Mouse (Mus musculus): Measurements from ENCODE around the gene Lnpk. TPM values are rescaled to one million over a fixed set of nuclear protein-coding genes. Genes with fewer than 3 reads are reported as not detected.

The Lnpk gene
- total RNA-seq (2017), result 44.5 and 49.9 TPM in 2 replicates

- ATAC-seq (replicated peaks; ENCODE audit: low read depth, poor library complexity, severe bottlenecking), result peak; percentile 94
Measured at GRCm38 (mm10) chr2:74578843-74579489, at the start of gene Lnpk. Gene Lnpk (minus strand): TSS chr2:74579435.

GRCm38 (mm10) chr2:74620368-74620767, 41.1 kb upstream of the Lnpk start:
- ATAC-seq (replicated peaks; ENCODE audit: low read depth, poor library complexity, severe bottlenecking), result no peak

- ATAC-seq (replicated peaks; ENCODE audit: low read depth, poor library complexity, severe bottlenecking), result no peak
Measured at GRCm38 (mm10) chr2:74619676-74620246, 40.5 kb upstream of the Lnpk start.

GRCm38 (mm10) chr2:74617706-74618105, 38.5 kb upstream of the Lnpk start:
- no peak for ATAC-seq (replicated peaks; ENCODE audit: low read depth, poor library complexity, severe bottlenecking)

GRCm38 (mm10) chr2:74611406-74611805, 32.2 kb upstream of the Lnpk start:
- ATAC-seq (replicated peaks; ENCODE audit: low read depth, poor library complexity, severe bottlenecking), result no peak

GRCm38 (mm10) chr2:74609350-74609749, 30.1 kb upstream of the Lnpk start:
- peak; percentile 94 for ATAC-seq (replicated peaks; ENCODE audit: low read depth, poor library complexity, severe bottlenecking)

GRCm38 (mm10) chr2:74606087-74606760, 27.0 kb upstream of the Lnpk start:
- ATAC-seq (replicated peaks; ENCODE audit: low read depth, poor library complexity, severe bottlenecking), result peak; percentile 97

GRCm38 (mm10) chr2:74604011-74604410, 24.8 kb upstream of the Lnpk start:
- ATAC-seq (replicated peaks; ENCODE audit: low read depth, poor library complexity, severe bottlenecking), result no peak

- no peak for ATAC-seq (replicated peaks; ENCODE audit: low read depth, poor library complexity, severe bottlenecking)
Measured at GRCm38 (mm10) chr2:74602483-74602882, 23.2 kb upstream of the Lnpk start.

GRCm38 (mm10) chr2:74597169-74597568, 17.9 kb upstream of the Lnpk start:
- ATAC-seq (replicated peaks; ENCODE audit: low read depth, poor library complexity, severe bottlenecking), result 0 out of 2 replicates have a peak, but pooled peaks have one; percentile 15

GRCm38 (mm10) chr2:74596094-74596493, 16.9 kb upstream of the Lnpk start:
- ATAC-seq (replicated peaks; ENCODE audit: low read depth, poor library complexity, severe bottlenecking), result no peak

- ATAC-seq (replicated peaks; ENCODE audit: low read depth, poor library complexity, severe bottlenecking), result peak; percentile 66
Measured at GRCm38 (mm10) chr2:74578146-74578842, 941 bp downstream of the Lnpk start.

GRCm38 (mm10) chr2:74570390-74570789, 8.8 kb downstream of the Lnpk start:
- ATAC-seq (replicated peaks; ENCODE audit: low read depth, poor library complexity, severe bottlenecking), result no peak

GRCm38 (mm10) chr2:74559822-74560221, 19.4 kb downstream of the Lnpk start:
- no peak for ATAC-seq (replicated peaks; ENCODE audit: low read depth, poor library complexity, severe bottlenecking)

GRCm38 (mm10) chr2:74559092-74559491, 20.1 kb downstream of the Lnpk start:
- no peak for ATAC-seq (replicated peaks; ENCODE audit: low read depth, poor library complexity, severe bottlenecking)

- ATAC-seq (replicated peaks; ENCODE audit: low read depth, poor library complexity, severe bottlenecking), result no peak
Measured at GRCm38 (mm10) chr2:74557451-74557850, 21.8 kb downstream of the Lnpk start.

- ATAC-seq (replicated peaks; ENCODE audit: low read depth, poor library complexity, severe bottlenecking), result no peak
Measured at GRCm38 (mm10) chr2:74551929-74552328, 27.3 kb downstream of the Lnpk start.

GRCm38 (mm10) chr2:74548306-74548705, 30.9 kb downstream of the Lnpk start:
- no peak for ATAC-seq (replicated peaks; ENCODE audit: low read depth, poor library complexity, severe bottlenecking)

- ATAC-seq (replicated peaks; ENCODE audit: low read depth, poor library complexity, severe bottlenecking), result no peak
Measured at GRCm38 (mm10) chr2:74508302-74508701, 70.9 kb downstream of the Lnpk start.

- ATAC-seq (replicated peaks; ENCODE audit: low read depth, poor library complexity, severe bottlenecking), result no peak
Measured at GRCm38 (mm10) chr2:74506439-74506838, 72.8 kb downstream of the Lnpk start.

- no peak for ATAC-seq (replicated peaks; ENCODE audit: low read depth, poor library complexity, severe bottlenecking)
Measured at GRCm38 (mm10) chr2:74500307-74500706, 78.9 kb downstream of the Lnpk start.

Data from common myeloid progenitor, adult 5-6 weeks (primary cell).